Mouse (Mus musculus) liver (tissue): ENCODE measurements around the gene Pmepa1.

Experiments used
- DNase-seq: peaks from one replicate; pipeline ENCODE4 v3.0.0-alpha.2; 2020; ENCODE audit warnings: mixed read lengths

Pmepa1 gene

DNA sequence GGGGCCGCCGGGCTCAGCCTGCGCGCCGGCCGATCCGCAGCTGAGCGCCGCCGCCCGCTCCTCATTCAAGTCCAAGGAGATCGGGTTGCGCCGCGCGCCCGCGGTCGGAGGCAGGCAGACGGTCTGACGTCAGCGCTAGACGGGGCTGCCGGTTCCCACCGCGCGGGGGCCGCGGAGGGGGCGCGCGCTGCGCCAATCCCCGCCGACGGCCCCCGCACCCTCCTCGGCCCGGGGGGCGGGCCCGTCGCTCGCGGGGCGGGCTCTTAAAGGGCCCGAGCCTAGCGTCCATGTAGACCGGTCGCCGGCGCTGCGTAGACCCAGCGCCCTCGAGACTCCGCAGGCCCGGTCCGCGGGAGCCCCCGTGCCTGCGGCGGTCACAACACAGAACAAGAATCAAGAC lies at the start of gene Pmepa1:
TSS of gene Pmepa1 (minus strand) at position 125 of the 400 bp plus-strand sequence.
- peak; percentile 78 for DNase-seq

GRCm38 (mm10) chr2:173321754-173322153 lies 45.4 kb upstream of the Pmepa1 start:
- no peak for DNase-seq

GRCm38 (mm10) chr2:173321194-173321593 lies 44.9 kb upstream of the Pmepa1 start:
- no peak for DNase-seq

- no peak for DNase-seq
Measured at GRCm38 (mm10) chr2:173314291-173314690, 38.0 kb upstream of the Pmepa1 start.

GRCm38 (mm10) chr2:173308486-173308885 lies 32.2 kb upstream of the Pmepa1 start:
- no peak for DNase-seq

- no peak for DNase-seq
Measured at GRCm38 (mm10) chr2:173307984-173308383, 31.7 kb upstream of the Pmepa1 start.

DNA sequence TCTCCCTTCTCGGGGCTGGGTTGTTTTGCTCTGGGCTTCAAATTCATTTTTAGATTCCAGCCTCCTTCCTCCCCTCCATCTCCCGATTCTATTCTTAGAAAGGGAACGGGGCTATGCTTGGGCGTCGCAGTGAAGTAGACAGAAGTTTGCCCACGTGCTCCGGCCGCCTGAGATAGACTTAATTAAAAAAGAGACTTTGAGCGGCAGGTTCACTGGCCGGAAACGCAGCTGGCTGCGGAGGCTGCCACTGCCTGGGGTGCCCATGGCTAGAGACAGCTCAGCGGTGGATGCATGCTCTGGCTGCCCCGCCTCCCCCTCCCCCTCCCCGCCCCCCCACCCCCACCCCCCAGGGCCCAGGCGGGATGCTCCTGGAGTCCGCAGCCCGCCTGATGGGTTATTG lies 31.2 kb upstream of the Pmepa1 start:
- DNase-seq = peak; percentile 14

DNA sequence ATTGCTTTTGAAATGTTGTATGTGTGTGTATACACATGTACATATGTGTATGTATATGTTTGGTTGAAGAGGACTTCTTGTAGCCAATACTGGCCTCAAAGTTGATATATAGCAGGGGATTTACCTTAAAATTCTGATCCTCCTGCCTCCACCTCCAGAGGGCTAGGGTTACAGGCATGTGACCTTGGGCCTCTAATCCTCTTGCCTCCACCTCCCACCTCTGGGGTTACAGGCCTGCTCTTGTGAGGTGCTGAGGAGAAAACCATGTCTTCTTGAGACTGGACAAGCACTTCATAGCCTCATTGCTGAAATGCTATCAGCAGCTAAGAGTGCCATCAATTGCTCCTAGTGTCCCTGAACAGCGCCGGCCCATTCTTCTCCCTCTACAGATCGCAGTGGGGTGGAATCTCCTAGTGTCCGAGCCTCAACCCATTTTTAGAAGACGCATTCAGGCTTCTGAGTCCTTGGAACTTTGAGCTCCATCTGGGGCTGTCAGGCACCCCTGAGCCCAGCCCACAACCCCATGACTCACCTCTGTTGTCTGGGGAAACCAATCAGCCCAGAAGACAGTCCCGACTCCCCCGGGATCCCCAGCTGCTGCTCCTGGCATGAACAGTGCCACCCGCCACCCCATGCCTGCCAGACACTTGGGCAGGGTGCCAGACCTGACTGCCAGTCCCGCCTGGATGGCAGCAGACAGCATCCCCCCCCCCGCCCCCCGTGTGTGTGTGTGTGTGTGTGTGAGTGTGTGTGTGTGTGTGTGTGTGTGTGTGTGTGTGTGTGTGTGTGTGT lies 30.6 kb upstream of the Pmepa1 start:
- no peak for DNase-seq

DNA sequence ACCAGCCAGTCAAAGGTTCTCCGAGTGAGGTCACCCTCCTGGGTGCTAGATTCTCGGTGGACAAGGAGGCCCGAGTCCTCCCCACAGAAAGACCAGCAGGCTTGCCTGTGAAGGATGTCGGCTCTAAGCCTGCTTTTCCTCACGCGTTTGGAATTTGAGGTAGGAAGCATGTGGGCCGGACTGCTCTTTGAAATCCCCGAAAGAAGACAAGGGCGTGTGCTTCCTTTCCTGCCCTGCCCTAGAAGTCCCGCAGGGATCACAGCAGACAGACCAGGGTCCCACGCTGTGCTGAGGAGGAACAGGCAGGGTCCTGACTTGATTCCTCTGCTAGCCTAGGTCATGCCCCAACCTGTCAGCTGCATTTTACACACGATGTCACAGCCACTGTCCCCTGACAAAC lies 28.7 kb upstream of the Pmepa1 start:
- DNase-seq = no peak

DNA sequence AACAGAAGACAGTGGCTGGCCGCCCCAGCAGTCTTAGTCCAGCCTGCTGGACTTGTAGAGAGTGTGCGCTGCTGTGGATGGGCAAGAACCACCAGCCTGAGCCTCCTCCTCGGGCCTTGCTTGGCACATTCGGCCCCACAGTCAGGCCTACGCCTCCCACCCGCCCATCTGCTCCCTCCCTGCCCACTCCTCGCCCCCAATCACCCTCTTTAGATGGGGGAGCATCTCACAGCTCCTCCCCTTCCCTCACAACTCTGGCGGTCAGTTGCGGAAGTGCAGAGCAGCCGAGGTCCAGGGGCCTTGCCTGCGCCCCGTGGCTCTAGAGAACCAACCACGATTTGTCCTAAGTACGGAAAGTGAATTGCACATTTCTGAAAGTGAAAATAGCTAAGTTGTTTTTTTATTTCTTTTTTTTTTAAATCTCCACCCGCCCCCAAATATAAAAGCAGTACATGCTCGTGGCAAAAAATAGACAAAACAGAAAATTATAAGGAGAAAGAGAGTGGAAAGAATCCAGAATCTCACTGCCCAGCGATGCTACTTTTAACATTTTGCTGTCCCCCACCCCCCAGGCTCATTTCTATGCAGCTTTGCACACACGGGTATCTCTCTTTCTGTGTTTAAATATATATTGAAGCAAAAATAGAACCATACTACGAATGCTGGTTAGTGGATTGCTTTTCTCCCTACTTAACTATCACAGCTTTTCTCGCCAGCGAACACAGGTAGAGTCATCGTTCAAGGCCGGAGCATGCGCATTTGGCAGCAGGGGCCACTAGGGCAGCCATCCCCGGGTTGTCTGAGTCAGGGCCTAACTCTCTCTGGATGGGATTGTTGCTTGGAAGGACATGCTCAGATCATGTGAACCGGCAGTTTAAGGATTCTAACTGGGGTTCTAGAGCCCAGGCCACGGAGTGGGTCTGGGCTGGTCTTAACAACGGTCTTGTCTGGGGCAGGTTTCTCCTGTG lies 24.6 kb upstream of the Pmepa1 start:
- no peak for DNase-seq

DNA sequence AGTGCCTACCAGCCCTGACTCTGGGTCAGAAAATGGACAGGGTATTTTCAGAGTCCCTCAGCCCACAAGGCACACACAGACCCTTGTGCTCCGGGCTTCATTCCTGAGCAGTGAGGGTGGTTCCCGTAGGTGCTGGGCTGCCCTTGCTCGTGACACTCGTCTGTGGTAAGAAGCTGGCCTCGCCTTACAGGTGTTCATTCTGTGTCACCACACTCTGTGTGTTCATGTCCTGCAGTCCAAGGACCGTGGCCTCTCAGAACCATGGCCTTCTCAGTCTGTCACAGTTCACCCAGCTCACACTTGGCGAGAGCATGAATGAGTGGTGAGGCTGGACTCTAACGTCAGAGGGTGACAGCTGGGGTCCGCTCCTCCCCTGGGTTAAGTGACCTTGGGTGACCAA lies 20.1 kb upstream of the Pmepa1 start:
- DNase-seq = no peak

GRCm38 (mm10) chr2:173293042-173293441 lies 16.7 kb upstream of the Pmepa1 start:
- no peak for DNase-seq

DNA sequence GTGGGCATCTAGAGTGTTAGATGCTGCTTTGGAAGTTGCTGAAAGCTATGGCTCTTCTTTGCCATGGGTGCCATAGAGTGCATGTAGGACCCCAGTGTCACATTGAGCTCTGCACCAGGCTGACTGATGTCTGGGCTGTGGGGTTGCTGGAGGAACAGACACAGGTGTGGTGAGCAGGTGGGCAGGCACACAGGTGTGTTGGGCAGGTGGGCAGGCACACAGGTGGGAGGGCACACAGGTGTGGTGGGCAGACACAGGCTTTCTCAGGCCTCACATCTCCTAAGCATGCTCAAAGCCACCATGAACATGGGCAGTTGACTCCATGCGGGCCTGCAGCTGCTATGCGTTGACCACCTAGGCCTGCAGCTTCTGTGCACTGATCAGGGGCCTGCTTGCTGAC lies 16.2 kb upstream of the Pmepa1 start:
- no peak for DNase-seq

GRCm38 (mm10) chr2:173290981-173291380 lies 14.6 kb upstream of the Pmepa1 start:
- DNase-seq = no peak

DNA sequence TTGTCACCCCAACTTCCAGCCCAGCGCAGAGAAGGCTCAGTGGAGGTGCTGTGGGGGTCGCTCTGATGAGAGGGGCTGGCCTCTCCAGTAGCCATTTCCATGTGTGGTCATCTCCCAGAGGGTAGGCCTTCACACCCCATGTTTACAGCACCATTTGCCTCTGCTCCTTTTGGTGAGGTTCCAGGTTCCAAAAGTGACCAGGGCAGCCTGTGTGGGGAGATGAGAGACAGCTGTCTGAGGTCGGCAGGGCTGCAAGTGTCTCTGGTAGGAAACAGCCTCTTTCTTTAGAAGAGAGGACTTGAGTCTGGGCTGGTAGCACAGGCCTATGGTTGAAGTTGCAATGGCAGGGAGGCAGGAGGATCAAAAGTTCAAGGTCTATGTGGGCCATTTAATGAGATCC lies 13.6 kb upstream of the Pmepa1 start:
- no peak for DNase-seq

DNA sequence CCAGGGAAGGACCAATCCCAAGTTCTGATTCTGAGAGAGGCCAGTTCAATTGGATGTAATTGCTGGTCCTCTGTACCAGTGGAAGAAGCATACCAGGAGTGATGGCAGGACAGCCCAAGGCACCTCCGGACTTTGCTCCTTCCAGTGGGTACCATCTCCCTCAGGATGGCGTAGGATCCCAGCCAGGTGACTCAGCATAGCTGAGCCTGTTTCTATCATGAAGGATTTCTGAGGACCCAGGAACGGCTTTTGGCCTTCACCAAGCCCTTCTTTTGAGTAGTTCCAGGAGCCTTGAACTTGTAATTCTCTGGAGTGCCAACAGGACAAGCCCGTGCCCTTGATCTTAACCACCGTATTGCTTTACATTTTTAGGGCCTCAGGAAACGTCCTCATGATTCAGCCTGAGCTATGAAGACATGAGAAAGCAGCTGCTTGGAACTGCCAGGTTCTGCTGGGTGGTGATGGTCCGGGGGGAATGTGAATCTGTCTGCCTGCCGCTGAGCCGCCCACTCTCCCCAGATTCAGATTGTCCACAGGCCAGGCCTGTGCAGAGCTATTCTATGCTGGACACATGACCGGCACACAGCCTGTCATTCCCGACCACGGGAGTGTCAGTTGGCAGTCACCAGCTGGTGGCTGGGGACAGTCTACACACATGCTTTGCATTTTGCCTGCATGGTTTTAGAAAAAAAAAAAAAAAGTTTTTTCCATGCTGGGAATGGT lies 9.6 kb upstream of the Pmepa1 start:
- no peak for DNase-seq

DNA sequence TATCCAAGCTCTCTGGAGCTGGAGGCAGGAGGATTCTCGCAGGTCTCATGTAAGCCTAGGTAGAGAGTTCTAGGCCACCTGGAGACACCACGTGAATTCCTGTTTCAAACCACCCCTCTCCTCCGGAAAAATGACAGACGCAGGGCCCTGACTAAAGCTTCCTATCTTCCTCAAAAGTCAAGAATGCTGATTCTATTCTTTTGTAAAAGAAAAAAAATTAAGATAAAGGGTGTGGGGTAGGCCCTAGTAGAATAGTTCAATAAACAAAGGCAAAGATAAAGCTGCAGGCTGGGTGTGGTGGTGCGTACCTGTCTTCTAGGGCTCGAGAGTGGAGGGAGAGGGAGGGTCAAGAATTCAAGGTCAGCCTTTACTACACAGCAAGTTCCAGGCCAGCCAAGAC lies 8.4 kb upstream of the Pmepa1 start:
- no peak for DNase-seq

DNA sequence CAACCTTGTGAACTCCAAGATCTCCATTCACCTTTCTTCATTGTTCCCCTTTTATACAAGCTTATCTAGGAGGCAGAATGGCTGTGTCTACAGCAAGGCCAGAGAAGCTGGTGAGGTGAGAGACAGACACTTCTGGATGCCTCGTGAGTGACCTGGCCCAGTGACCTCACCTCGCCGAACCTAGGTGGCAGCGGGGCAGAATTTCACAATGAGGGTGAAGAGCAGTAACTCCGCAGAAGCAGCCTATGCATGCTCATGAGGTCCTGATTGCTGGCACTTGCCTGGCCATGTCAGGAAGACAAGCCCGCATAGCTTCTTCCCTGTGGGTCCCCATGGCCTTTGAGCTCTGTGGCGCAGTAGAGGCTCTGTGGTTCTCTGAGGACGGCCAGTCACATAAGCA lies 5.9 kb upstream of the Pmepa1 start:
- DNase-seq = no peak

DNA sequence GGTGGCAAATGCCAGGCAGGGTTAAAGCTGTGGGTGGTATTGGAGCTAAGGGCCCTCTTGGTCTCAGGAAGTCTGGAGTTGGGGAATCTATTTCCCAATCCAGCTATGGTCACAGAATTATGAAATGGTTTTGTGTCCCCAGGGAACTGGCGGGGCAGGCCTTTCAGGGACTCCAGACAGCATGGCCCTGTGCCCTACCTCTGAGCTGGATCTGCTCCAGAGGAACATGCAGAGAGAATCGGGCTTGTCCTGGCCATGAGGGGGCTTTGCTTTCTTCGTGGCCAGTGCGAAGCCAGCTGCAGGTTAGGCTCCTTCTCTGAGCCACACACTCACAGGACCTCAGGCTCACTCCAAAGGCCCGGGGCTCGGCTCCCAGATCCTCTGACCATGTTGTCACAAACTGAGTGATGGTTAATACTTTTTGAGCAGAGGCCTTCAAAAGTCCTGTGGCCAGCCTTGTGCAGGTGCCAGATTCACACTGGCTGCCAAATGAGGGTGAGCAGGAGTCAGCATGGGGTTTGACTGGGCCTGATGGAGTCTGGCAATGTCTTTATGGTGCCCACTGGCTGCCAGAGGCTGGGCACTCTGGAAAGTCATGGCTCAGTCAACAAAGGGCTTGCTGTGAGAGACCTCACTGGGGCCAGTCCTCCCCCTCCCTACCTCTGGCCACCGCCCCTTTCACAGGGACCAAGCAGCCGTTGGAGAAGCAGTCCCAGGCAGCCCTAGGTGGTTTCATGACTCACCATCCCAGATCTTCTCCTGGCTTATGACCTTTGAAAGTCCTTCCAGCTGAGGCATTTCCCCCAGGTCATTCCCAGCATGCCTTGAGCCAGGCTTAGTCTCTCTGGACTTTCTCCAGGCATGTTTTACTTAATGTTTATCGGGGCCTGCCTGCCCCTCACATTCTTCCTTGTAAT lies 4.9 kb upstream of the Pmepa1 start:
- DNase-seq = no peak

DNA sequence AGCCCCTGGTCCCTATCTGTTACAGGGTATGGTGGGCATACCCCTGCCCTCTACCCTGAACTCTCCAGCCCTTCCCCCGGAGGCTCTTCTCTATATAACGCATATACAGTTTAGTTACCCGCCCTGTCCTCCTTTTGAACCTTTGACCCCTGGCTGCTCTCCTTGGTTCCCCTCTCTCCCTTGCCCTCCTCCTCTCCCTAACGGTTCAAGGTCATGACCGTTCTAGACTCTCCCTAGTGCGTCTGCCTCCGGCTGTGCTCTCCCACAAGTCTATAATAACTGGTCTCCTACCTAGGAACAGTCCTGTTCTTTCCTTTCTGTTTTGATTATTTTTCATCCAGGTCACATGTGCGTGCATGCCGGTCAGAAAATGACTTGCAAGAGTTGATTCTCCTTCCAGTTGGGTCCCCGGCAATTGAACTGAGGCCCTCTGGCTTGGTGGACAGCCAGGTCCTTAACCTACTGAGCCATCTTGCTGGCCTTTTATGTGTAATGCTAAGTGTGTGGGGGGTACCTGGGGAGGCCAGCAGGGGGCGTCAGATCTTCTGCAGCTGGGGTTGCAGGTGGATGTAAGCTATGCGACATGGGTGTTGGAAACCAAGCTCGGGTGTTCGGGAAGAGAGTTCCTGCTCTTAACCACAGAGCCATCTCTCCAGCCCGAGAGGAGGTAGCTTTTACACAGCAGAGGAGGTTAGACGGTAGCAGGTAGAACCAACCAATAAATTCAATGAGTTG lies 2.7 kb upstream of the Pmepa1 start:
- DNase-seq = peak; percentile 26

DNA sequence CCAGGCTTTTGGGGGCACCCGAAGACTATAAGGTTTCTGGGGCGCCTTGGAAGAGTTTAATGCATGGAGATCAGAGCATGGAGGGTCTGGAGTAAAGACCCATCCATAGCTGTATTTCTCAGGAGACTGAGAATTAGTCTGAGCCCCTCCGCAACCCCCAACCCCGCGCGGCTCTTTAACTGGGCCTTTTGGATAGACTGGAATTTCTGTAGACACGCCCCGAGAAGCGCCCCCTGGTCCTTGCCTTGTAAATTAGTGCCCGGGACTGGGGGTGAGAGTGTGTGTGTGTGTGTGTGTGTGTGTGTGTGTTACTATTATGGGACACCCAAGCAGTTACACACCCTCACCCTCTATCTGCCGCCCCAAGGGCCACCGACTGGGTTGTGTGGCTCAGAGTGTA lies 526 bp upstream of the Pmepa1 start:
- DNase-seq = no peak
